Mouse (Mus musculus) cerebellum, postnatal 4 days (tissue): Measurements from ENCODE around the gene Arhgap24.
A peak's percentile ranks its signal among the peaks of the same experiment; 100 is the strongest.

Experiments
- DNase-seq, 2 experiments: peaks; one replicate each; pipeline ENCODE4 v3.0.0; 2022; ENCODE audit warnings: low spot score in 2 of 2, mixed read lengths in 1 of 2

Gene Arhgap24

DNA sequence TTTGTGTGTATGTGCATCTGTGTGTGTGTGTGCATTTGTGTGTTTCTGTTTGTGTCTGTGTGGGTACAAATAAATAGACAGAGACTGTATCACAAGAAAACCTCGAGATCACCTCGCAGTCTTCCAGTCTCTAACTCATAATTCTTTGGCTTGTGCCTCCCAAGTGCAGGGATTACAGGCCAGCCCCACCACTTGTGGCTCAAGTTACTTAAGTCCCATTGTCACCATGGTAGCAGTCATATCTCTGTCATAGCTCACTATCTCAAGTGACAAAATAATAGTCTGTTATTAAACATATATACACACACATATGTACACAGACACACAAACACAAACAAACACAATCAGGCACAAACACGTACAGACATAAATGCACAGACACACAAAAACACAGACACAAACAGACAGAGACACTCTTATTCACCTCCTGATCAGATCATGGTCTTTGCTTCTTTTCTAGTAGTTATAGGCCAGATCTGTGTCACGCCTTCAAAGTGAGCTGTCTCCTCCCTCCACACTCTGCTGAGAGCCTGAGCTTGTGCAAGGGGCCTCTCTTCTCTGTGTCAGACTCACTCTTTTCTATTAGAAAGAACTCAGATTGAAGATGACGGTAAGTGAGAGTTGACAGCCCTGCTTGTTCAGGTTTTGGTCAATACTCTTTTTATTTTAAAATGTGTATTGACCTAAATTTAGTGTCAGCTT is 261.5 kb downstream of the Arhgap24 start:
- DNase-seq, result no peak

DNA sequence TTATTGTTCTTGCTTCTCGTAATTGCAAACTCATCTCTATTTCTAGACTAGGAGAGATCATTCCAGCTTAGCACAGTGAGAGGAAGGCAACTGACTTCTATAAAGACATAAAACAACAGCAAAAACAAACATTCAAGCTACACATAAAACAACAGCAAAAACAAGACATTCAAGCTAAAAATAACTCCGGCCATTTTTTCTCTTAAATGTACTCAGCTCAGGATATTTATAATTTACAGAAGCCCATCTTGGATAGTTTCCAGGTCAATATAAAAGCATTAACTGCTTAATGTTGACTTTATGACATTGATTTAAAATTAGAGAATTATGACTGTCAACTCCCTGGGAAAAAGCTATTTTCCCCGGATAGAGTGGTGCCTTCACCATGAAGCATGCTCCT is 262.2 kb downstream of the Arhgap24 start:
- no peak for DNase-seq

DNA sequence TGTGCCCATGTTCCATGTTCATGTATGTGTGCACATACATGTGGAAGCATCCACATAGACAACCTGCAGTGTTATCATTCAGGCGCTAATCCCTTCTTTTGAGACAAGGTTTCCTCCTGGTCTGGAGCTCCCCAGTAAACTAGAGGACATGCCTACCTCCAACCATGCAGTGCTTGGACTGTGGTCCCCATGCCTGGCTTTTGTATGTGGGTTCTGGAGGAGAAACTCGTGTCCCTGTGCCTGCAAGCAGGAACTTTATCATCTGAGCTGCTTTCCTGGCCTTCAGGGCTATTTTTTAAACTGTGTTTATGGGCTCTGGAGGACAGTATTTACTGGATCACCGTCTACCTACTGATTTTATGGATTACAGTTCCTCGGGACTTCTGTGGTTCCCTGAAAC is 262.9 kb downstream of the Arhgap24 start:
- DNase-seq, result no peak

DNA sequence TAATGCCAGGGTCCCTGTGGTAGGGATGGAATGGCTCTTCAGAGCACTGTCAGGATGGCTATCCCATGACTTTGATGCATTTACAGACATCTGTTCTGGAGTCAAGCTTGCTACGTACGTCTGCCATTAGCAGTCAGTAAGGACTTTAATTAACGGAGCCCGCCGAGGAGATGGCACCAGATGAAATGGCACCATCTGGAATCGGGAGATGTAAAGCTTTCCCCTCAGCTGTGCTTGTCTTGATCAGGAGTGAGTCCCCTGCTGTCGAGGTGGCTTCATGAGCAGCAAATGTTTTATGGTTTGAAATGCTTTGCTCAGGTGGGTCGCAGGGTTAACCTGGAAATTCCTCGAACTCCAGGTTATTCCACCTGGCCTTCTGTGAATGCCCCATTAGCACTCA is 267.0 kb downstream of the Arhgap24 start:
- no peak for DNase-seq

DNA sequence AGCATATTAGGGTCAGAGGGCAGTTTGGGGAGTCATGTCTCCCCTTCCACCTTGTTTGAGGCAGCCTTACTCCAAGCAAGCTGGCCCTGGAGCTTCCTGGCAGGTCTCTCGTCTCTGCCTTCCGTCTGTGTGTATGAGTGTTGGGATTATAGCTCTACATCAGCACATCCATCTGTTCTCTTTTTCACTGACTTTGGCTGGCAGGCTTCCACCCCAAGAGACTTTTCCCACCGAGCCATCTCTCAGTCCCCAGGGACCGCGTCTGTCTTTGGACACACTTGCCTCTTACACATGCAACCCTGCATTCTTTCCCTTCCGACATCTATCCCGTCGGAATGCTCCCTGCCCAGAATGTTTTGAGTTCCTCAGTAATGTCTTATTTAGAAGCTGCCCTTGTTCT is 267.8 kb downstream of the Arhgap24 start:
- DNase-seq, result peak in 1 of 2 experiments; percentile 26

DNA sequence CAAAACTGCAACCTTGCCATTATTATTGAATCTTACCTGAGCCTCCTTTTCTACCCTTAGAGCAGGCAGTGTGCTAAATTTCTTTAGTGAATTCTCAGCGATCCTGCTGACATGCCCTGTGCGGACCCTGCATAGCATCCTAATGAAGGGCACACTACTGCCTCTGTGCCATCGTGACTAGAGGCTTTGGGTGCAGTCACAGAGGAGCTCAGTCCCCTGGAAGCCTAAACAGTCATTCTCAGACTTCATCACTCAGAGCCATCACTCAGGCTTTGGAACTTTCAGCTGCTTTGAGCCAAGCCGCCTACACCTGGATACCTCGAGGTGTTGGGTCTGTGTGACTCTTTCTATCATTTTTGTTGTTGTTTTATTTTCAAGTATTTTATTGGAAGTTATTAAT is 269.5 kb downstream of the Arhgap24 start:
- DNase-seq, result no peak

DNA sequence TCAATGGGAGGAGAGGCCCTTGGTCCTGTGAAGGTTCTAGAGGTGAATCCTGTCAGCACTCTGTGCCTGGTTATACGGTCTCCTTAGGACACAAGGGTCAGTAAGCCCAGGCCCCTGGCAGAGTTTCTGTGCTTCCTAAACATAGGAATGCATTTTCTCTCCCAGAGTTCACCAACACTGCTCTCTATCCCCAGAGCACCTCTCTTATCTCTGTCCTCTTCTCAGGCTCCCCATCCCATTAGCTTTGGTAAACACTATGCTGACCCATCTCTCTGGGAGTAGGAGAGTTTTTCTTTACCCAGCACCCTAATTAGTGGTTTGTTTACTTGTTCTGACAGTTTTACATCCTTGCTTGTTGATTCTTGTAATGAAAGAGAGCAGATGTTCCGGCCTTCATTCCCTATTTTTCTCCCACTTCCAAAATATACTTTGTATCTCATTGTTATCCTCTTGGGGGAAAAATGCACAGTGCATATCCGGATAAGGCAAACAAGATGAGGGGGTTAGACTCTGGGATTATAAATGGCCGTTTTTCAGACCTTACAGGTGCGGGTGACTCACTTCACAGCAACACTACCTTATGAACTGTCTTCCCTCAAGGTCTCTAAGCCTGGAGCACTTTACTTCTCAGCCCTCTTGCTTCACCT is 270.6 kb downstream of the Arhgap24 start:
- DNase-seq, result no peak

DNA sequence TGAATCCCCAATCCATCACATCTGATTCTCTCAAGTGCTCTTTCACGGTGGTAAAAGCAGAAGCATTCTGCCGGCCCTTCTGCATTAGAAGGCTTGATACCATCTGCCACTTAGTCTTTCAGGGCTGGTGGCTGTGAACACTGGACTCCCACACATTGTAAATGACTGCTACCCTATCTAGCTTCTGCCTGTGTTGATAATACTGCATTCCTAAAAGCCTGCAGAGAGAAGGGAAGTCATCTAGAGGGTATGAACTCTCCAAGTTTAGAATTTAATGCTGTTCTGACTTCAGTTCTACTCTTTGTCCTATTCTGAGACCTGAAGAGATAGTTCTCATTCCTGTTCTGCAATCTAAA is 271.1 kb downstream of the Arhgap24 start:
- no peak for DNase-seq

DNA sequence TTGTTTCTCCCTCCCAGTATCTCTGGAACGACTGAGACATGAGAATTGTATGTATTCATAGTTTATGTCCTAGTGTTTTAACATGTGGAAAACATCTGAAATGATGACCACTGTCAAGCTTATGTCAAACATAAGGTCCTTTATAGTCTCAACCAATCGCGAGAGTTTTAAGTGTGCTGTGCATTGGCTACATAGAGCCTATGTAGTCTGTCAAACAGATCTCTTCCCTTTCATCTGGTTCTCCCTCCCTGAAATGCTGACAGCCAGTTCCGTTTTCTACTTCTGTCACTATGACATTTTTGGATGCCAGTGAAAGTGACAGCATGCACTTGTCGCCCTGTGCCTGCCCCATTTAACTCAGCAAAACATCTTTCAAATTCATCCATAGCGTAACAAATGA is 275.8 kb downstream of the Arhgap24 start:
- DNase-seq, result no peak

DNA sequence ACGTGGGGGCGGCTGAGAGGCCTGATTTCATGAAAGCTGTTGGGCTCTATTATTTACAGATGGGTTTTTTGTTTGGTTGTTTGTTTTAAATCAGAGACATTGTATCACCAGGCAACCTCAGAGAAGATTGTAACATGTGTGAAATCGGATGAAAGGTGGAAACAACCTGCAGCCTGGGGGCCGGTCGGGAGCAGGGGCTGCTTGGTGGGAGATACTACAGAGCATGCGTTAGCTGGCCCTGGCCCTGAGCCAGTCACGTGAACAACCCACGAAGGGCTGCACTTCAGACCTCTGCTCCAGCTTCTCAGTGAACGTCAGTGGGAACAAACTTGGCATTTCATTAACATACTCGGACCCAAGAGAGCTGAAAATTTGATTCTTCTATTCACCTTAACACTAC is 284.5 kb downstream of the Arhgap24 start:
- DNase-seq, result no peak

DNA sequence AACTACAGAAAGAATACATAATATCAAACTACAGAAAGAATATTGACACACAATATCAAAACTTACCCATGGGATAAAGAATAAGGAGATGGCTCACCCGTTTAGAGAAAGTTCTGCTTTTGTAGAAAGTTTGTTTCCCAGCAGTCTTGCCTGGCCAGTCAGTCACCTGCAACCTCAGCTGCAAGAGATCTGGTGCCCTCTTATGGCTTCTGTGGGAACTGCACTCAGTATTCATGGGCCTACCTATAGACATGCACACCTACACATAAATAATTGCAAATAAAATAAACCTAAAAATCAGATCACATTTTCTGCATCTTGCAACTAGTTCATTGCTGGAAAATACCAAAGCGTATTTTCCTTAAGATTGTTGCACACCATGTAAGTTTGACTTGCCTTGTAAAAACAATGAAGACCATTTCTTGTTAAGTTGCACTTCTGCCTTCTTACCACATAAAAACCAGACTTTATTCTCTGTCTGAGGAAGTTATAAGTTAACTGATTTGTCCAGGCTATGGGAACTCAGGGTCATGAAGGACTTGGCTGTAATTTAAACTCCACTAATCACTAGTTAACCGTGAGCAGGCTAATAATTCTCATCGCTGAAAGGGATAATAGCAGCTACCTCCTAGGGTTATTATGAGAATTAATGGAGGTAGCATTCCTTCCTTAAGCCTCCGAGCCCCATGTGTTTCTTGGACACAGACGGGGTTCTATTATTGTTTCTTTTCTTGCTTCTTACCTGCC is 285.3 kb downstream of the Arhgap24 start:
- DNase-seq, result peak in 1 of 2 experiments; percentile 51

DNA sequence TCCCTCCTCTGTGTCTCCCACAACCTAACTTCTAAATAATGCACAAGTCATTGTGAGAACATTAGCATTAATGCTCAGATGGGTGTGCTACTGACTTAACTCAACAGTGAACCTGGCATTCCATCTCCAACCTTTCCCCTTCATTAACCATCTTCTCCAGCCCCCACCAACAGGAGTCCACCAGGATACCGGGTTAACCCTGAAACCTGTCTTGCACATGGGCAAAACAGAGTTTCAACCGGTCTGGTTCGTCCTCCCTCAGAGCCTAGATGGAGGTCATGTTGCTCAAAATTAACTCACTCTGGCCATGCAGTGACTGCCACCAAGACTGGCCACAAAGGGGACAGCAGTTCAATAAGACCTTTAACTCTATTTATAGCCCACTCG is 285.9 kb downstream of the Arhgap24 start:
- no peak for DNase-seq

DNA sequence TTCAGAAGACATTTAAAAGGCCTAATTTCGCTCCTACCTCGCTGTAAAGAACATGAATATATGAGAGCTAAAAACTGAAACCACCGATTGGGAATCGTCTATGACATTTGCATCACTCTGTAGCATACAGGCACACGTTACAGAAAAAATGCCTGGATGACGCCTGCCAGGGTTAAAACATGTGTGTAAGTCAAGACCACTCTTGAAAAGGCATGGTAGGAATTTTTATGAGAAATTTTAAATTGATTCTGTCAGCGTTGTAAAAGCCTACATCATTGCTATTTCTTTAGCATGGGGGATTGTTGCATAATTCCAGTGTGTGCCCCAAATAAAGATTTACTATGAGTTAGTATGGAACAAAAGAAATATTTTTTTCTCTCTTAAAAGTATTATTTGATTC is 286.6 kb downstream of the Arhgap24 start:
- no peak for DNase-seq

DNA sequence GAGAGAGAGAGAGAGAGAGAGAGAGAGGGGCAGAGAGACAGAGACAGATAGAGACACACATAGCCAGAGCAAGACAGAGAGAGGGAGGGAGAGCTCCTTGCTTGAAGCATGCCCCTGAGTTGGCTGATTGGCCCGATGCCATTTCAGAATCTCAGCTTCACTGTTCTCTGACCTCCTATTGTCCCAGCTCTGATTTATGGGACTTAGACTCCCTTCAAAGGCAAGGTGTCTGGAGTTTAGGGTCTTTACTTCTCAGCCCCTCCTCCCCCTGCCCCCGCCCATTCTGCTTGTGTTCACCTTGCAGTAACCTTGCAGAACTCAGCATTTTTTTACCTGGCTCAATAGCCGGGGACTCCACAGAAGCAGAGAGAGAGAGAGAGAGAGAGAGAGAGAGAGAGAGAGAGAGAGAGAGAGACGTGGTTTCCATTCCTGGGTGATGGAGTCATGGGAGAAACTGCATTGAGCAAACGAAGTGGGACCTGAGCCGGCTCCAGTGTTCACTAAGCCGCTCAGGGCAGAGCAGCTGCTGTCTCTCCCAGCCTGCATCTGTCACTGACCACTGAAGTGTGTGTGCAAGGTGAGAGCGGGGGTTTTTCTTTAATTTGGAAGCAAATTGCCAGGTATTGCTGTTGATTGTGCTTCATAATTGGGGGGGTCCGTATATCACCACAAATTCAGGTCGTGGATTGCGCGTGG is 287.3 kb downstream of the Arhgap24 start:
- no peak for DNase-seq

DNA sequence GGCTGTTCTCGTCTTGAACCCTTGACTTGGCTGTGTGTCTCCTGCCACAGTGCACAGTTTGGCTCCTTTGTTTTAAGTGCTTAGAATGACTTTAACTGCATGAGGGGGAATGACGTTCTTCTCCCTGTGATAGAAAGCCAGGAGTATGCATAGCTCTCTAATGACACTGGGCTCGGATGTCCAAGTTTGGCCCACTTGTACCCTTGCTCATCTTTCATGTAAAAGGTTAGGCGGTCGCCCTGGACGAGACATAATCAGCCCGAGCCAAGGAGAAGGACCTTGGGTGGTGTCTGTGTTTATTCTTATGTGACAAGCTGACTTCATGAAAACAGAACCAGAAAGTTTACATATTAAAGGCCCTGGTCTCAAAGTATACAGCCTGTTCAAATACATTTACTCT is 289.4 kb downstream of the Arhgap24 start:
- no peak for DNase-seq

DNA sequence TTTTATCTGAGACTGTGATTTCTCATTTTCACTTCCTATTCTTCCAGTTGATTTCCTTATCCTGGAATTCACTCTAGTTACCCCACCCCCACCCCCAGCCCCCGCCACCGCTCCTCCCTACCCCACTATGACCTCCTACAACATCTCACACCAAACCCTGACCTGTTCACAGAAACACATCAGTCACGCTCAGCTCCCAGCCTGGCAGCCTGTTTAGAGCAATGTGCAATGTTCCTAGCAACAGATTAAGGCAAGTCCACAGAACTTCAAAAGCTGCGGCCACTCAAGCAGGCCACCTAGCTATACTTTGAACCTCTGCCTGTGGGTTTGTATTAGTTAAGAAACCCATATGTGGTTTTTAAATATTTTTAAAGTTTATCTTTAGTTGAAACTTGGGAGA is 293.3 kb downstream of the Arhgap24 start:
- no peak for DNase-seq

DNA sequence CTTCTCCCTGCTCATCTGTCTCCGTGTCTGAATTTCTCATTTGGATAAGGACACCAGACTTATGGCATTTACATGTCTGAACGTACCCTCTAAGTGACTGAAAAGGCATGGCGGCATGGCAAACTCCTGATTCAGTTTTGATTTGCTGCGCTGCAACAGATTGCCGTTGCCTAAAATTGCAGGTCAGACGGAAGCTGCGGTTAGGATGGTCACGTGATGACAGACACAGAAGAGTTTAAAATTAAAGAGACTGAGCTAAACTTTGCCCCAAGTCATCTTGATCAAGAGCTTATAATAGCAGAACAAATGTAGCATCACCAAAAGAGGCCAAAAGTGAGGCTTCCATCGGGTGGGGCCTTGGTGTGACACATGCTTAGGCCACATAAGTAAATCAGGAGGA is 296.1 kb downstream of the Arhgap24 start:
- no peak for DNase-seq

DNA sequence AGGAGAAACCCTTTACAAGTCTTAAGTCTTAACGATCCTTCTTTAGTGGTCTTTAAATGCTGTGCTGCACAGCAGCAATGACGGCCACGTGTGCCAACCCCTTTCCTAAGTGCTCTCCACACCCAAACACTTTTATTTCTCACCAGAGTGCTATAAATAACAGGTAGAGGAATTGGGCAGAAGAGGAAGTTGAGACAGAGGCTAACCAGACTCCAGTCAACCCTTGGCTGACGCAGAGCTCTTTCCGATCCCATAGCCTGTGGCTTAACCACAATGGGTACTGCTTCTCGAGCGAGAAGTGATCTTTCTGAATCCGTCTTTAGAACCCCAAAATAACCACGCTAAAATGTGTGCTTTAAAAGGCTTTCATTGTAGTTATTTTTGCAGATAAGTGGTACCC is 296.7 kb downstream of the Arhgap24 start:
- no peak for DNase-seq

DNA sequence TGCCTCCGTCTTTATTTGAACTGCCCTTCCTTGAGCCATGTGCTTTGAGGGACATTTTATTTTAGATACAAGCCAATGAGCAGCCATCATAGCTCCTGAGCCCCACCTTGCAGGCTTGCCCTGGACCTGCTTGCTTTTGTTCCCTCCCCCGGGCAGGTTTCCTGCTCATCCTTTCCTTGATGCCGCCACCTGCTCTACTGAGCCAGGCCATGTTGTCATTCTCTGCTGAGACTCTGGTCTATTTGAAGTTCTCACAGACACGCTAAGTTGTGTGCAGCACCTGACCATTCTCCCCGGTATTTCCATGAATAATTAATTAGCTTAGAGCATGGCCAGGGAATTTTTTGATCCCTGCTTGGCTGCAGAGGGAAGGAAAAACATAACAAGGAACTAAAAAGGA is 297.1 kb downstream of the Arhgap24 start:
- no peak for DNase-seq

DNA sequence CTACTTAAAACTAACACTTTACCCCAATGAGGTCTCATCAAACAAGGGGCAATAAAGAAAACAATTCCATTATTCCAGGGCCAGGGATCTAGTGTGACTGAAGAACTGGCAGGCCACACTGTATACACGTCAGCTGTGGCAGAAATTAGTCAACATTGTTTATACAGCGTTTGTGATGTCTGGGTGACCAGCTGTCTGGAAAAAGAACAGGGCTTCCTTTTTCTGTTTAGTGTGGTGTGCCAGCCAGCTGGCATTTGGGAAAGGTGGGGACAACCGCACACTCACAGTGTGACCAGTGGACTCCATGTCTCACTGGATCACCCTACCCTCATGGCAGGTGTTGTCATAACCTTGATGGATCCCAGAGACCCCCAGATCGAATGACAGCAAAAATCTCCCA is 302.4 kb downstream of the Arhgap24 start:
- no peak for DNase-seq

DNA sequence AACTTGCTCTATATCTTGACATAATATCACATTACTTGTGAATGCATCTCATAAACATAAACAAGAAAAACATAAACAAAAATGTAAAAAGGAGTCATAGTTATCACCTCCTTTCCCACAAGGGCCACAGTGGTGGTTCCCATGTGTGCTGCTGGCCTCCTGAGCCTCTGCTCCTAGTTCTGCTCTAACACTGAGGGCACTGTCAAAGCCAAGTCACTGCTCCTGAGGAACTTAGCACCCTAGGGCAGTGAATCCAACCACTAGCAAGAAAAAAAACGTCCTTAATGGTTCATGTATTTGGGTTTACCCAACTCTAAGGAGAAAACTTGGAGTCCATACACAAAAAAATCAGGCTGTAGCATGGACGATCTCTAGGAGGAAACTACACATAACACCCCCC is 304.9 kb downstream of the Arhgap24 start:
- DNase-seq, result no peak

DNA sequence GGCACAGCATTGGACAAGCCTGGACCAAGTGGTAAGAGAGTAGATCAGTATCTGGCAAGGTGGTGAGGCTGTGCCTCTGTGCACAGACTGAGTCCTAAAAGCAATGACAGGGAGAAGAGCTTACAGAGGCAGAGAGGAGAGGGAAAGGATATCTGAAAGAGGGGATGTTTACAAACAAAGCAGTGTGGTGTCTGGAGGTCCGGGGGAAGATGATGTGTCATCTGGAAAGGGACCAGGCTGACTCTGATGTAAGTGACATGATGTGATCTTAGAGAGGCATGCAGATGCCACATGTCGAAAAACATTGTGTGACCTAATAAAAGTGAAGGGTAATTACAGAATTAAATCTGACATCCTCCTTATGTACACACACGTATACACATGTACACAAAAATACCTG is 307.2 kb downstream of the Arhgap24 start:
- DNase-seq, result no peak

DNA sequence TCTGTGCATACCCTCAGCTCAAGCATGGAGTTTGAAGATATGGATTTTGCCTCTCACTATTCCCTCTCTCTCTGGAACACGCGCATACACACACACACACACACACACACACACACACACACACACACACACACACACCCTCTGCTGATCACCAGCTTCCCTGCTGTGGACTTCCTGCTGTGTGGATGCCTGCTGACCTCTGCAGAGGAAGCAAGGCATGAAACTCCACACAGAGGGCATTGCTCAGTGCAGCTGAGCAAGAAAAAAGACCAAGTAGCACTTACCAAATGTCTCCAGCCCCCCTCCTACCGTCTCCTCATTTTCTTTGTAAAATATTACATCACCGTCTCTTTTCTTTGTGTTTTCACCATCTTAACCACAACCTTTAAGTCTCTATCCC is 310.1 kb downstream of the Arhgap24 start:
- no peak for DNase-seq
